Mouse (Mus musculus) urinary bladder, postnatal 14 days (tissue): Measurements from ENCODE around the gene BC048679.
"Not testable (repeated sequence)": the region's sequence is repeated elsewhere in the genome, so short reads cannot be mapped to it uniquely, and the experiment has no call there.

ENCODE experiments used
- DNase-seq: peaks from one replicate; pipeline ENCODE4 v3.0.0; 2021; ENCODE audit warnings: low spot score

BC048679 gene

GRCm38 (mm10) chr7:81498181-81498580, at the start of gene BC048679:
Gene BC048679 (minus strand): TSS chr7:81498281.
- no peak for DNase-seq

- DNase-seq = no peak
Observed at GRCm38 (mm10) chr7:81542934-81543333, 44.9 kb upstream of the BC048679 start.

- peak; percentile 20 for DNase-seq
Observed at GRCm38 (mm10) chr7:81541924-81542524, 43.9 kb upstream of the BC048679 start.

- DNase-seq = no peak
Observed at GRCm38 (mm10) chr7:81540999-81541398, 42.9 kb upstream of the BC048679 start.

- DNase-seq = no peak
Observed at GRCm38 (mm10) chr7:81539565-81539964, 41.5 kb upstream of the BC048679 start.

GRCm38 (mm10) chr7:81538070-81538675, 40.1 kb upstream of the BC048679 start:
- DNase-seq = no peak

- no peak for DNase-seq
Observed at GRCm38 (mm10) chr7:81536478-81536877, 38.4 kb upstream of the BC048679 start.

- no peak for DNase-seq
Observed at GRCm38 (mm10) chr7:81531462-81531861, 33.4 kb upstream of the BC048679 start.

GRCm38 (mm10) chr7:81528918-81529317, 30.8 kb upstream of the BC048679 start:
- no peak for DNase-seq

GRCm38 (mm10) chr7:81523663-81524017, 25.6 kb upstream of the BC048679 start:
- no peak for DNase-seq

- peak; percentile 89 for DNase-seq
Observed at GRCm38 (mm10) chr7:81523008-81523662, 25.1 kb upstream of the BC048679 start.

GRCm38 (mm10) chr7:81516154-81517030, 18.3 kb upstream of the BC048679 start:
- no peak for DNase-seq

GRCm38 (mm10) chr7:81514906-81515590, 17.0 kb upstream of the BC048679 start:
- DNase-seq = no peak

- DNase-seq = no peak
Observed at GRCm38 (mm10) chr7:81501050-81501449, 3.0 kb upstream of the BC048679 start.

GRCm38 (mm10) chr7:81497171-81497570, 910 bp downstream of the BC048679 start:
- DNase-seq = no peak

- DNase-seq = peak; percentile 59
Observed at GRCm38 (mm10) chr7:81493331-81494021, 4.6 kb downstream of the BC048679 start, which contains the start of gene Ap3b2. Gene Ap3b2 (minus strand): TSS chr7:81493925.

GRCm38 (mm10) chr7:81492628-81493027, 5.5 kb downstream of the BC048679 start:
- no peak for DNase-seq

GRCm38 (mm10) chr7:81489649-81490048, 8.4 kb downstream of the BC048679 start:
- no peak for DNase-seq

GRCm38 (mm10) chr7:81480800-81481199, 17.3 kb downstream of the BC048679 start:
- no peak for DNase-seq

- DNase-seq = no peak
Observed at GRCm38 (mm10) chr7:81479531-81480090, 18.5 kb downstream of the BC048679 start.

GRCm38 (mm10) chr7:81478261-81478660, 19.8 kb downstream of the BC048679 start:
- DNase-seq = not testable (repeated sequence)
